Mouse (Mus musculus) ES-E14 (cell line): ENCODE measurements around the gene Nectin4. TPM values are rescaled to one million over a fixed set of nuclear protein-coding genes. Genes with fewer than 3 reads are reported as not detected.

Source experiments
- DNase-seq: peaks from one replicate; pipeline ENCODE4 v3.0.0-alpha.2; 2013; ENCODE audit warnings: low read depth, low spot score
- H3K27ac ChIP-seq: 2 replicates; pipeline ENCODE4 v1.5.1; 2012; ENCODE audit warnings: low read depth, mild to moderate bottlenecking, low read length, moderate library complexity, mixed read lengths; ENCODE audit not compliant: poor library complexity, insufficient read depth, severe bottlenecking
- H3K36me3 ChIP-seq: 2 replicates; pipeline ENCODE4 v1.6.1; 2012; ENCODE audit warnings: mild to moderate bottlenecking, low read length, moderate library complexity, mixed read lengths; ENCODE audit not compliant: control insufficient read depth, poor library complexity, insufficient read depth, severe bottlenecking
- H3K4me1 ChIP-seq, 2 experiments: fragments of 150-350 bp in 1 of 2; sonication (generic) in 1 of 2; 2 replicates each; pipeline ENCODE4 v1.6.1; 2012; ENCODE audit warnings: low read length in 2 of 2, mild to moderate bottlenecking in 1 of 2, mixed read lengths in 1 of 2; ENCODE audit not compliant: control insufficient read depth in 2 of 2, insufficient read depth in 2 of 2, poor library complexity in 1 of 2
- H3K4me3 ChIP-seq, 2 experiments: fragments of 150-350 bp in 1 of 2; sonication (generic) in 1 of 2; 2 replicates each; pipeline ENCODE4 v1.5.1; 2012; ENCODE audit warnings: low read length in 2 of 2, low read depth in 1 of 2, mild to moderate bottlenecking in 1 of 2, mixed read lengths in 1 of 2; ENCODE audit not compliant: insufficient read depth in 1 of 2, poor library complexity in 1 of 2, severe bottlenecking in 1 of 2
- H3K9ac ChIP-seq: 2 replicates; pipeline ENCODE4 v1.6.1; 2012; ENCODE audit warnings: low read depth, mild to moderate bottlenecking, low read length, mixed read lengths; ENCODE audit not compliant: poor library complexity, insufficient read depth, severe bottlenecking
- H3K9me3 ChIP-seq: fragments of 150-350 bp; sonication (generic); 2 replicates; pipeline ENCODE4 v1.6.1; 2012; ENCODE audit warnings: low read depth, mild to moderate bottlenecking, low read length; ENCODE audit not compliant: control insufficient read depth, insufficient read depth
- CHD2 ChIP-seq: IDR thresholded peaks from 2 replicates; pipeline ENCODE4 v1.6.1; 2014; ENCODE audit warnings: mild to moderate bottlenecking, low read depth, low read length, inconsistent platforms
- HCFC1 ChIP-seq: IDR thresholded peaks from 2 replicates; pipeline ENCODE4 v1.6.1; 2012; ENCODE audit warnings: low read length, inconsistent platforms, borderline replicate concordance; ENCODE audit not compliant: insufficient read depth
- MAFK ChIP-seq: IDR thresholded peaks from 2 replicates; pipeline ENCODE4 v1.6.1; 2014; ENCODE audit warnings: mild to moderate bottlenecking, low read depth, low read length, inconsistent platforms; ENCODE audit not compliant: insufficient read depth
- ZC3H11A ChIP-seq: IDR thresholded peaks from 2 replicates; pipeline ENCODE4 v1.6.1; 2012; ENCODE audit warnings: low read depth, mild to moderate bottlenecking, inconsistent platforms, low read length, borderline replicate concordance
- ZNF384 ChIP-seq: IDR thresholded peaks from 2 replicates; pipeline ENCODE4 v1.6.1; 2012; ENCODE audit warnings: low read depth, low read length, inconsistent platforms
- in situ Hi-C, 2 experiments: fragments of 600-800 bp; cut with MboI; formaldehyde crosslinking; loops; one replicate each; pipeline ENCODE4 v1.15.1; 2025; ENCODE audit warnings: low sequenced_read_pairs in 2 of 2, inconsistent platforms in 1 of 2; ENCODE audit not compliant: unreplicated experiment in 2 of 2
- total RNA-seq: library from RNA; depleted of rRNA; stranded (reverse); fragments of 300-350 nt; gene quantifications from 2 replicates; pipeline ENCODE4 v1.2.3, GENCODE M21; 2012

Gene Nectin4
- total RNA-seq, 1 experiment = 1.9 TPM

DNA sequence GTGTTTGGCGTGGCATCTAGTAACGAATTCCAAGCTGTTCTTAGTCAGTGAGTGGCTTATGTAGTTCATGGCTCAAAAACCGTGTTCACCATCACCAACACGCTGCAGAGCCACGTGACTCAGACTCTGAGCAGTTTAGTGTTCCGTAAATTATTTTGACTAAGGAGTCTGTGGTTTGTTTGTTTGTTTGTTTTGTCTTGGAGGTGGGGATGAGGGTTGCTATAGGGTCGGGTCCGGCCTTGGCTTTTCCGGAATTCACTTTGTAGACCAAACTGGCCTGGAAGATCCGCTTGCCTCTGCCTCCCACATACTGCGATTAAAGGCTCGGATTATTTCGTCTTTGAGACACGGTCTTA lies 23.8 kb upstream of the Nectin4 start:
- H3K36me3 ChIP-seq = peaks cover 21% of the 10 kb centered on the region
- no peak for DNase-seq
- in situ Hi-C loops = no loop called here
- no peaks in the 10 kb centered on the region for H3K9me3 ChIP-seq
- peak overlapping the region; percentile 60; the same call in 1 of the 2 replicates for H3K27ac ChIP-seq
- H3K4me1 ChIP-seq = peaks cover 2 to 3% of the 10 kb centered on the region in 2 experiments; a peak in 2 of 4 replicates
- TF ChIP-seq MAFK = no peak
- TF ChIP-seq HCFC1 = no peak
- TF ChIP-seq CHD2 = no peak
- no peak for TF ChIP-seq ZNF384
- H3K9ac ChIP-seq = peak overlapping the region; percentile 93
- peak overlapping the region; percentile 77 to 89 for H3K4me3 ChIP-seq

DNA sequence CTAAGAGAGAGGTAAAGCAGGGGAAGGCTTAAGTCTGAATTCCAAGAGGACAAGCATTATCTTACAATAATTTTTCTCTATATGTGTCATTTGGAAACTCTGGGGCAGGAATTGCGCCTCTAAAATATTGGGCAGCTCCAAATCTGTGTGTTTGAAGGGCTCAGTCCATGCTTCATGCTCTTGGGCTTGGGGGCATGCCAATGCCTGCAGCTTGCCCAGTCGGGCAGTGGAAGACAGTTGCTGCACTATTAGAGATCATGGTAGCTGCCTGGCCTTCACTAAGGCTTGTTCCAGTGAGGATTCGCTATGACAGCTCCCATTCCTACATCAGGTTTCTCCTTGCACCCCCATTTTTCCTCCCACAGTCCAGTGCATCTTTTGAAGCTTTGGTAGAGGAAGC lies 21.2 kb upstream of the Nectin4 start:
- Histone ChIP-seq H3K4me1 (peaks cover 3 to 6% of the 10 kb centered on the region in 2 experiments), H3K9me3 (no peaks in the 10 kb centered on the region), H3K27ac (no peak overlapping the region), H3K4me3 (no peak overlapping the region), H3K9ac (no peak overlapping the region), H3K36me3 (peaks cover 8% of the 10 kb centered on the region; the same call in 1 of the 2 replicates)
- in situ Hi-C loops = no loop called here
- TF ChIP-seq ZC3H11A = no peak
- no peak for TF ChIP-seq HCFC1
- TF ChIP-seq CHD2 = no peak
- no peak for TF ChIP-seq ZNF384
- TF ChIP-seq MAFK = no peak
- DNase-seq = no peak

DNA sequence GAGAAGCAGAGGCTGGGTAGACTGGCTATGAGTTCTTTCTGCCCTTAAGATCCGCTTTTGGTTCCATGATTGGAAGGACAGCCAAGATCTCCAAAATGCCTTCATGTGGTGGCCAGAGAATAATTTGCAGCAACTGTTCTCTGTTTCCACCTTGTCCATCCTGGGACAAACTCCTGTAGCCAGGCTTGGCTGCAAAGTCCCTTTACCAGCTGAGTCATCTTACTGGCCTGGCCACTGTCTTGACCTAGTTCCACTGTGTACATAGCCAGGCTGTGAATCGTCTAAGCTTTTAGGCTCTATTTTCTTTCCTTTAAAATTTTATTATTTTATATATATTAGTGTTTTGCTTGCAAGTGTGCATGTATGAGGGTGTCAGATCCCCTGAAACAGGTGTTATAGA lies 20.7 kb upstream of the Nectin4 start:
- Histone ChIP-seq H3K4me3 (no peak overlapping the region), H3K4me1 (peaks cover 3 to 6% of the 10 kb centered on the region in 2 experiments), H3K9ac (peak overlapping the region; percentile 25; the same call in 1 of the 2 replicates), H3K36me3 (peaks cover 8% of the 10 kb centered on the region; the same call in 1 of the 2 replicates), H3K27ac (no peak overlapping the region), H3K9me3 (no peaks in the 10 kb centered on the region)
- in situ Hi-C loops = no loop called here
- no peak for TF ChIP-seq ZNF384
- TF ChIP-seq ZC3H11A = no peak
- TF ChIP-seq CHD2 = no peak
- TF ChIP-seq HCFC1 = no peak
- TF ChIP-seq MAFK = no peak
- DNase-seq = no peak

DNA sequence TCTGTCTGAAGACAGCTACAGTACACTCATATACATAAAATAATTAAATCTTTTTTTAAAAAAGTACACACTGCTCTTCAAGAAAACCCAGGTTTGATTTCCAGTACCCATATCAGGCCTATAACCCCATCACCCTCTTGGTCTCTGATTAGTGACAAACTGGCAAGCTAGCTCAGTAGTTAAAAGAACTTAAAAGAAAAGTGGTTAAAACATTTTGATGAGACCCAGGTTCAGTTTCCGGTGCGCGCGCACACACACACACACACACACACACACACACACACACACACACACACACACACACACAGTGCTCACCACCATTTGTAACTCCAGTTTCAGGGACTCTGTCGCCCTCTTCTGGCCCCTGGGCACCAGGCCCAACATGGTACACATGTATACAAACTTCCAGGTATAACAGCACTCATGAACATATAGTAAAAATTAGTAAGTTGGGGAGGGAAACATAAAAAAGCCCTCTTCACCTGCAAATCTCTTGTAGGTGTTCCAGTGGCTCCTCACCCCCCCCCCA lies 14.0 kb upstream of the Nectin4 start:
- Histone ChIP-seq H3K4me3 (no peak overlapping the region), H3K27ac (no peak overlapping the region), H3K9me3 (no peaks in the 10 kb centered on the region), H3K4me1 (peaks cover 0 to 6% of the 10 kb centered on the region in 2 experiments; a peak in 3 of 4 replicates), H3K36me3 (peaks cover 16% of the 10 kb centered on the region), H3K9ac (no peak overlapping the region)
- DNase-seq = no peak
- in situ Hi-C loops = no loop called here
- TF ChIP-seq ZNF384 = no peak
- TF ChIP-seq CHD2 = no peak
- no peak for TF ChIP-seq MAFK
- no peak for TF ChIP-seq ZC3H11A
- TF ChIP-seq HCFC1 = no peak

DNA sequence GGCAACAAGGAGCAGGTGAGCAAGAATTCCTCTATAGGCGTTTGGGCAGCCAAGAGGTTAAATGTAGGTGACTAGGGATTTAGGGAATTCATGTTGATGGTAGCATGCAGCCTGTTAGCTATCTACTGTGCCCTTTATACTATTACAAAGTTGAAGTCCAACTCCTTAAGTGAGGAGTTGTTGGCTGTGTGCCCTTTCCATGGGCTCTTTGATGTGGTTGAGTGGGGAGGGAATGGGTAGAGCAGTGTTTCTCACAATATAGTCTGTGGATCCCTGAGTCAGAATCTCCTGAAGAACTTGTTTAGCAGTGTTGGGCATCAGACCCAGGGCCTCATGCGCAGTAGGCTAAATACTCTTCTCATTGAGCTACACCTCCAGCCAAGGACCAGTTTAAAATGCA lies 13.1 kb upstream of the Nectin4 start:
- Histone ChIP-seq H3K9ac (no peak overlapping the region), H3K36me3 (peaks cover 16% of the 10 kb centered on the region), H3K9me3 (no peaks in the 10 kb centered on the region), H3K4me3 (no peak overlapping the region), H3K27ac (no peak overlapping the region), H3K4me1 (peaks cover 0 to 6% of the 10 kb centered on the region in 2 experiments; a peak in 2 of 4 replicates)
- in situ Hi-C loops = no loop called here
- TF ChIP-seq CHD2 (no peak), ZNF384 (no peak), MAFK (no peak), ZC3H11A (no peak), HCFC1 (no peak)
- DNase-seq = no peak
